Mouse (Mus musculus): Measurements from ENCODE around the gene Tst. TPM values are rescaled to one million over a fixed set of nuclear protein-coding genes. Genes with fewer than 3 reads are reported as not detected.

The Tst gene
- total RNA-seq, 2 experiments from 2014 or later = 15.8 to 29.3 TPM

GRCm38 (mm10) chr15:78351586-78352165, 54.0 kb downstream of the Tst start:
- no peak for ATAC-seq (replicated peaks; ENCODE audit: low FRiP score, poor library complexity, severe bottlenecking)

Other genes starting within 250 kb of the Tst start
- gene Ift27, start 231.8 kb downstream of the Tst start, total RNA-seq (2015; ENCODE audit: low replicate concordance) = 19.7 and 41.4 TPM in 2 replicates
- 2.5 and 6.4 TPM in 2 replicates for gene Ift27, start 231.8 kb downstream of the Tst start, total RNA-seq (2017; ENCODE audit: low replicate concordance)
- gene Pvalb, start 199.5 kb downstream of the Tst start, total RNA-seq (2015; ENCODE audit: low replicate concordance) = not detected in 2 replicates
- gene Pvalb, start 199.5 kb downstream of the Tst start, total RNA-seq (2017; ENCODE audit: low replicate concordance) = not detected in 2 replicates
- gene Ncf4, start 161.1 kb downstream of the Tst start, total RNA-seq (2015; ENCODE audit: low replicate concordance) = 37.7 and 61.6 TPM in 2 replicates
- 27.7 and 54.2 TPM in 2 replicates for gene Ncf4, start 161.1 kb downstream of the Tst start, total RNA-seq (2017; ENCODE audit: low replicate concordance)
- 1.1 and 5.0 TPM in 2 replicates for gene Csf2rb2, start 100.2 kb downstream of the Tst start, total RNA-seq (2015; ENCODE audit: low replicate concordance)
- 0.13 TPM in 1 of 2 replicates, not detected in the other for gene Csf2rb2, start 100.2 kb downstream of the Tst start, total RNA-seq (2017; ENCODE audit: low replicate concordance)
- gene Csf2rb, start 80.2 kb downstream of the Tst start, total RNA-seq (2015; ENCODE audit: low replicate concordance) = 12.6 and 18.0 TPM in 2 replicates
- 4.9 and 6.8 TPM in 2 replicates for gene Csf2rb, start 80.2 kb downstream of the Tst start, total RNA-seq (2017; ENCODE audit: low replicate concordance)
- not detected in 2 replicates for gene Tex33, start 10.0 kb downstream of the Tst start, total RNA-seq (2015; ENCODE audit: low replicate concordance)
- not detected in 2 replicates for gene Tex33, start 10.0 kb downstream of the Tst start, total RNA-seq (2017; ENCODE audit: low replicate concordance)
- 32.8 and 35.2 TPM in 2 replicates for gene Mpst, start 509 bp upstream of the Tst start, total RNA-seq (2015; ENCODE audit: low replicate concordance)
- gene Mpst, start 509 bp upstream of the Tst start, total RNA-seq (2017; ENCODE audit: low replicate concordance) = 45.6 and 67.9 TPM in 2 replicates
- gene Kctd17, start 22.7 kb upstream of the Tst start, total RNA-seq (2015; ENCODE audit: low replicate concordance) = 2.2 and 14.7 TPM in 2 replicates
- not detected in 2 replicates for gene Kctd17, start 22.7 kb upstream of the Tst start, total RNA-seq (2017; ENCODE audit: low replicate concordance)
- not detected in 2 replicates for gene Tmprss6, start 62.7 kb upstream of the Tst start, total RNA-seq (2015; ENCODE audit: low replicate concordance)
- 0.26 TPM in 1 of 2 replicates, not detected in the other for gene Tmprss6, start 62.7 kb upstream of the Tst start, total RNA-seq (2017; ENCODE audit: low replicate concordance)
- 2.9 and 10.5 TPM in 2 replicates for gene Il2rb, start 89.4 kb upstream of the Tst start, total RNA-seq (2015; ENCODE audit: low replicate concordance)
- gene Il2rb, start 89.4 kb upstream of the Tst start, total RNA-seq (2017; ENCODE audit: low replicate concordance) = 2.2 and 3.9 TPM in 2 replicates
- gene C1qtnf6, start 125.5 kb upstream of the Tst start, total RNA-seq (2015; ENCODE audit: low replicate concordance) = 4.3 TPM in 1 of 2 replicates, not detected in the other
- not detected in 2 replicates for gene C1qtnf6, start 125.5 kb upstream of the Tst start, total RNA-seq (2017; ENCODE audit: low replicate concordance)
- gene Sstr3, start 138.8 kb upstream of the Tst start, total RNA-seq (2015; ENCODE audit: low replicate concordance) = not detected in 2 replicates
- not detected in 2 replicates for gene Sstr3, start 138.8 kb upstream of the Tst start, total RNA-seq (2017; ENCODE audit: low replicate concordance)
- gene Rac2, start 166.9 kb upstream of the Tst start, total RNA-seq (2015; ENCODE audit: low replicate concordance) = 126 and 259 TPM in 2 replicates
- 61.6 and 79.4 TPM in 2 replicates for gene Rac2, start 166.9 kb upstream of the Tst start, total RNA-seq (2017; ENCODE audit: low replicate concordance)
- gene Cyth4, start 191.1 kb upstream of the Tst start, total RNA-seq (2015; ENCODE audit: low replicate concordance) = 11.2 and 18.4 TPM in 2 replicates
- 16.3 and 20.8 TPM in 2 replicates for gene Cyth4, start 191.1 kb upstream of the Tst start, total RNA-seq (2017; ENCODE audit: low replicate concordance)